Mouse (Mus musculus) midbrain, embryonic 13.5 days (tissue): ENCODE measurements around the gene Sae1. TPM values are rescaled to one million over a fixed set of nuclear protein-coding genes. Genes with fewer than 3 reads are reported as not detected.
A peak's percentile ranks its signal among the peaks of the same experiment; 100 is the strongest.

ENCODE experiments used
- ATAC-seq: fragments of 200-750 bp; cut with Nextera tagmentation; 2 replicates; pipeline ENCODE4 v1.8.0; 2017; ENCODE audit warnings: mild to moderate bottlenecking, moderate TSS enrichment, moderate library complexity
- H3K27ac ChIP-seq: fragments of 300-500 bp; sonication (generic); 2 replicates; pipeline ENCODE4 v1.5.1; 2015; ENCODE audit warnings: inconsistent platforms, mild to moderate bottlenecking, moderate library complexity
- H3K27me3 ChIP-seq: fragments of 300-500 bp; sonication (generic); 2 replicates; pipeline ENCODE4 v1.6.1; 2015; ENCODE audit warnings: mild to moderate bottlenecking, inconsistent platforms
- H3K36me3 ChIP-seq: fragments of 300-500 bp; sonication (generic); 2 replicates; pipeline ENCODE4 v1.6.1; 2015; ENCODE audit warnings: mild to moderate bottlenecking, inconsistent platforms
- H3K4me1 ChIP-seq: fragments of 300-500 bp; sonication (generic); replicated peaks from 2 replicates; pipeline ENCODE4 v1.6.1; 2015; ENCODE audit warnings: inconsistent platforms
- H3K4me2 ChIP-seq: fragments of 300-500 bp; sonication (generic); replicated peaks from 2 replicates; pipeline ENCODE4 v1.6.1; 2015; ENCODE audit warnings: moderate library complexity, mild to moderate bottlenecking, inconsistent platforms
- H3K4me3 ChIP-seq: fragments of 300-500 bp; sonication (generic); replicated peaks from 2 replicates; pipeline ENCODE4 v1.5.1; 2015; ENCODE audit warnings: mild to moderate bottlenecking, inconsistent platforms
- H3K9ac ChIP-seq: fragments of 300-500 bp; sonication (generic); replicated peaks from 2 replicates; pipeline ENCODE4 v1.6.1; 2015; ENCODE audit warnings: mild to moderate bottlenecking, inconsistent platforms
- H3K9me3 ChIP-seq: fragments of 300-500 bp; sonication (generic); 2 replicates; pipeline ENCODE4 v1.6.1; 2016; ENCODE audit warnings: mild to moderate bottlenecking, inconsistent platforms
- WGBS: fragments of 180-500 bp; shearing (Covaris S2); methylation state at CpG from one replicate; pipeline ENCODE4 v1.1.7; 2015; 5-methylcytosine and 5-hydroxymethylcytosine counted together
- polyA plus RNA-seq: library from polyadenylated mRNA; unstranded; fragments of >200 nt; fragmentation: Nextera tagmentation; extraction: Ambion mirVana; gene quantifications from 2 replicates; pipeline ENCODE4 v1.2.1, GENCODE M21; 2015

The Sae1 gene
- 267 and 272 TPM in 2 replicates for polyA plus RNA-seq

- Histone ChIP-seq H3K9ac (peak within 1 kb of the TSS; percentile 95), H3K4me2 (peak within 1 kb of the TSS; percentile 83), H3K9me3 (no peaks in the 10 kb centered on the region), H3K4me1 (peaks cover 30% of the 10 kb centered on the region), H3K4me3 (peak within 1 kb of the TSS; percentile 86), H3K27ac (peak within 1 kb of the TSS; percentile 81), H3K36me3 (0 out of 2 replicates have a peak, but pooled peaks cover 19% of the 10 kb centered on the region), H3K27me3 (no peaks in the 10 kb centered on the region)
- ATAC-seq = peak; percentile 88
- WGBS = 1% methylated on average over 56 of the region's 58 CpGs
Measured at GRCm38 (mm10) chr7:16387160-16388041, at the start of gene Sae1. Gene Sae1 (minus strand): TSS chr7:16387806.

DNA sequence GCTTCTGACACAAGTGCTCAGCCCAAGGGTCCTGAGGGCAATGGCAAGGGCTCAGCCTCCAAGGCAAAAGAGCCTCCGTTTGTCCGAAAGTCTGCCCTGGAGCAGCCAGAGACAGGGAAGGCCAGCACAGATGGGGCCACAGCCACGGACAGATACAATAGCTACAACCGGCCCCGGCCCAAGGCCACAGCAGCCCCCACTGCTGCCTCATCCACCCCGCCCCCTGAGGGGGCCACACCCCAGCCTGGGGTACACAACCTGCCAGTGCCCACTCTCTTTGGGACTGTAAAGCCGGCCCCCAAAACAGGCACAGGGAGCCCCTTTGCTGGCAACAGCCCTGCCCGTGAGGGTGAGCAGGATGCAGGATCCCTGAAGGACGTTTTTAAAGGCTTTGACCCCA, 47.5 kb upstream of the Sae1 start:
- Histone ChIP-seq H3K9me3 (no peaks in the 10 kb centered on the region), H3K9ac (no peak overlapping the region), H3K27me3 (no peaks in the 10 kb centered on the region), H3K27ac (no peak overlapping the region), H3K4me3 (no peak overlapping the region), H3K4me1 (no peaks in the 10 kb centered on the region), H3K4me2 (no peak overlapping the region), H3K36me3 (peaks cover 70% of the 10 kb centered on the region)
- no peak for ATAC-seq
- WGBS = 89% methylated on average over 9 of the region's 9 CpGs

DNA sequence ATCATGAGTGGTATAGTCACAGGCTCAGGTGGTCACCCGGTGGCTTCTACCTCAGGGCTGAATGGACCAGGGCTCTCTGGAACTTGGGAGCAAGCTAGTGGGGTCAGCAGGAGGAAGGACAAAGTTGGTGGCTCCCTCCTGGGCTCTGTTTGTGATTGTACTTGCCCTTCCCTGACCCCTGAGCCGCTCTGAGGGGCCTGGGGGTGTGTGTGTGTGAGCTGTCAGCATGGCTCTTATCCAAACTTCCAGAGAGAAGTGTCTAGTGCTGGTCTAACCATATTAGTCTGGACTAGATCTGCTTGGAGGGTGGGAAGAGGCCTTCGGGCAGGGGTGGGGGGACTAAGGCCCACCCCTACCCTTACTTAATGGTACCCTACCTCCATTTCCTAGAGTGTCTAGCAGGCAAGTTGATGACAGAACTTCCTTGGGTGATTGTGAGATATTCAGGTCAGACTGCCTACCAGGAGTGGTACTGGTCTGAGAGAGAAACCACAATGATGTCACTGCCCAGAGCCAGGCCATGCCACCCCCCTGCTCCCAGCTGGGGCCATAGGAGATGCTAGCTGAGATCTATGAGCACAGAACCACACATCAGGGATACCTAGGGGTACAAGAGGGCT, 45.9 kb upstream of the Sae1 start:
- no peak overlapping the region for H3K27ac ChIP-seq
- no peak overlapping the region for H3K9ac ChIP-seq
- H3K27me3 ChIP-seq = no peaks in the 10 kb centered on the region
- no peaks in the 10 kb centered on the region for H3K9me3 ChIP-seq
- H3K36me3 ChIP-seq = peaks cover 86% of the 10 kb centered on the region
- no peak overlapping the region for H3K4me2 ChIP-seq
- H3K4me3 ChIP-seq = no peak overlapping the region
- no peaks in the 10 kb centered on the region for H3K4me1 ChIP-seq
- no peak for ATAC-seq
- 92% methylated on average over 3 of the region's 3 CpGs for WGBS

- peaks cover 98% of the 10 kb centered on the region for H3K36me3 ChIP-seq
- H3K27me3 ChIP-seq = no peaks in the 10 kb centered on the region
- H3K27ac ChIP-seq = no peak overlapping the region
- peak; percentile 76 for ATAC-seq
- no peak overlapping the region for H3K9ac ChIP-seq
- H3K4me3 ChIP-seq = no peak overlapping the region
- no peaks in the 10 kb centered on the region for H3K9me3 ChIP-seq
- no peaks in the 10 kb centered on the region for H3K4me1 ChIP-seq
- no peak overlapping the region for H3K4me2 ChIP-seq
- WGBS = 54% methylated on average over 4 of the region's 4 CpGs
Measured at GRCm38 (mm10) chr7:16426129-16426729, 38.6 kb upstream of the Sae1 start.

DNA sequence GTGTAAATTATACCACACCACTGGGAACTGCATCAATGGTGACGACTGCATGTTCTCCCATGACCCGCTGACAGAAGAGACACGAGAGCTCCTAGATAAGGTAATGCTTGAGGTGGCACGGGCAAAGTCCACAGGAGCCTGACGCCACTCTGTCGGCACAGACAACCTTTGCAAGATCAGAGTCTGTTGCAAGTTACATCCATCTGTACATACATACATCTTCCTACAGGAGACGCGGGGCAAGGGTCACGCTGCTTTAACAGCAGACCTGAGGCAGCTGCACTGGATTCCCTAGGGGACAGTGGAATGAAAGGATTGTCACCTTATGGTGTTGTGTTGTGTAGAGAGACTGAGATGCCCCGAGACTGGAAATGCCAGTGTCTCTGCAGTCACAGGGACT, 38.1 kb upstream of the Sae1 start:
- Histone ChIP-seq H3K27ac (no peak overlapping the region), H3K4me1 (no peaks in the 10 kb centered on the region), H3K36me3 (peaks cover 98% of the 10 kb centered on the region), H3K9me3 (no peaks in the 10 kb centered on the region), H3K4me3 (no peak overlapping the region), H3K4me2 (no peak overlapping the region), H3K27me3 (no peaks in the 10 kb centered on the region), H3K9ac (no peak overlapping the region)
- 94% methylated on average over 10 of the region's 10 CpGs for WGBS
- peak; percentile 35; the same call in 1 of the 2 replicates for ATAC-seq

DNA sequence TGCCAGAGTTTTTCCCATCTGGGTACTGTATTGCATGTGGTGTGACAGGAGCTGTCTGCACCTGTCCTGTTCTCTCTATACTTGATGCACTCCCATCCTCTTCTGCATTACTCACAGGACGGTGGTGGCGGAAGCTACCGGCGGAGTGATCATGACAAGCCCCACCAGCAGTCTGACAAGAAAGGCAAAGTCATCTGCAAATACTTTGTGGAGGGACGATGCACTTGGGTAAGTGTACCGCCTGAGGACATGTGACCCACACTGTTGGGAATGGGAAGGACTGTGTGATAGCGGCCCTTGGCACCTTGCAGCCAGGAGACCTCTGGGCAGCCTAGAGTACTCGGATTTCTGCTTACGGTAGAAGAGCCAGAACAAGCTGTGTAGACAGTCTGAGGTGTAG, 36.1 kb upstream of the Sae1 start:
- no peaks in the 10 kb centered on the region for H3K4me1 ChIP-seq
- ATAC-seq = no peak
- H3K9me3 ChIP-seq = no peaks in the 10 kb centered on the region
- no peak overlapping the region for H3K4me3 ChIP-seq
- H3K4me2 ChIP-seq = no peak overlapping the region
- 94% methylated on average over 9 of the region's 9 CpGs for WGBS
- no peak overlapping the region for H3K9ac ChIP-seq
- no peak overlapping the region for H3K27ac ChIP-seq
- H3K36me3 ChIP-seq = peaks cover 98% of the 10 kb centered on the region
- no peaks in the 10 kb centered on the region for H3K27me3 ChIP-seq

DNA sequence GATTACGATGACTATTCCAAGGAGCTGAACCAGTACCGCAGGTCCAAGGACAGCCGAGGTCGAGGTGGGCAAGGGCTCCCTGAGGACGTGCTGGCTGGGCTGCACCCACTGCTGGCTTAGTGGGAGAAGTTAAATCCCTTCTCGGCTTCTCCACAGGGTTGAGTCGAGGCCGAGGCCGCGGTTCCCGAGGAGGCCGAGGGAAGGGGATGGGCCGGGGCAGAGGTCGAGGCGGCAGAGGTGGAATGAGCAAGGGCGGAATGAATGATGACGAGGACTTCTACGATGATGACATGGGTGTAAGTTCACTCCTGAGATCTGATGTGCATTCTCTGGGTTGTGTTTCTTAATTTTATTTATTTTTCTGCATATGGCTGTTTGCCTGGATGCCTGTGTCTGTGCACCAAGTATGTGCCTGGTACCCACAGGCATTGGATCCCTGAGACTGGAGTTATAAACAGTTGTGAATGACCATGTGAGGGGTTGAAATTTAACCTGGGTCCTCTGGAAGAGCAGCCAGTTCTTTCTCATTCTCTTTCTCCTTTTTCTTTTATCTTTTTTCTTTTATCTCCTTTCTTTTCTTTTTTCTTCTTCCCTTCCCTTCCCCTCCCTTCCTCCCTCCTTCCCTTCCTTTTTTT, 34.7 kb upstream of the Sae1 start:
- Histone ChIP-seq H3K36me3 (peaks cover 98% of the 10 kb centered on the region), H3K4me3 (no peak overlapping the region), H3K9ac (no peak overlapping the region), H3K27me3 (no peaks in the 10 kb centered on the region), H3K9me3 (no peaks in the 10 kb centered on the region), H3K4me1 (no peaks in the 10 kb centered on the region), H3K4me2 (no peak overlapping the region), H3K27ac (no peak overlapping the region)
- no peak for ATAC-seq
- WGBS = 88% methylated on average over 18 of the region's 18 CpGs

DNA sequence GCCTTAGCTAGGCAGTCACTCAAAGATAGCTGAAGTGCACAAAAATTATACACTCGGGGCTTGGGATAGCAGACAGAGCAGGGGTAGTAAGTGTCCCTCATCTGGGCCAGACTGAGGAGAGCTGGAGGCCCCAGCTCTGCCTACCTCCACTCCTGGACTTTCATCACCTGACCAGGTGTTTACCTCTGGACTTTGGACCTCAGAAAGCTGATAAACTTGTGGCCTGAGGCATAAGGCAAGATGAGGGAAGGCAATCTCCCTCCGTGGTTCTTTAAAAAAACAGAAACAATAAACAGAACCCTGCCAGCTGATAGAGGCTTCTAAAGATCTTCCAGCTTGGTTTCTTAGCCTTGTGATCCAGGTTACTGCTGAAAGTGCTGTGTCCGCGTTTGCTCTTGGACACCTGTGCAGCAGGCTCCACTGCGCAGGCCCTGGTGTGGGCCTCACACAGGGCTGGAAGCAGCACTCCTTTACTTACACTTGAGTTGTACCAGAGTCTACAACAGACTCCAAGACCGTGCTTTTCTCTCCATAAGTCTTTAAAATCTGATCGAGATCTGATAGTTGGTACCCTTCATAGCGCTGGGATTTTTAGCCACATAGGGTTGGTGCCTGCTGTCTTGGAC, 33.0 kb upstream of the Sae1 start:
- no peak for ATAC-seq
- WGBS = 94% methylated on average over 8 of the region's 8 CpGs
- Histone ChIP-seq H3K27ac (no peak overlapping the region), H3K27me3 (no peaks in the 10 kb centered on the region), H3K4me1 (no peaks in the 10 kb centered on the region), H3K36me3 (peaks cover 93% of the 10 kb centered on the region), H3K9ac (no peak overlapping the region), H3K9me3 (no peaks in the 10 kb centered on the region), H3K4me2 (no peak overlapping the region), H3K4me3 (no peak overlapping the region)

DNA sequence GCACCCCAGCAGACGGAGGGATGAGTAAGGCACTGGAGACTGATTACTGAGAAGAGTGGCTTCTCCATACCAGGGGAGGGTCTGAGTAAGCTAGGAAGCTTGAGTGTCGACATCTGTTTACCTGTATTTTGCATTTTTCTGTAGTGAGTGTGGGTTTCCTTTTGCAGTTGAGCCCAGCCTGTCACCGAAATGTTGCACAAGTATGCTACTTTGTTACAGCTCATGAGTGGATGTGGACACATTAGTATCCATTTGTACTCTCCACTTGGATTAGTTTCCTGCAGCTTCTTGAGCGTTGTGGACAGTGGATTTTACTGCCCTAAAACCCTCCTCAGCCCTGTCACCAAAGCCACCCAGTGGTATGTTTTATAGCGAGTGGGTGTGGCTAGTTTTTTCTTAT, 31.1 kb upstream of the Sae1 start:
- Histone ChIP-seq H3K4me2 (no peak overlapping the region), H3K9ac (no peak overlapping the region), H3K27me3 (no peaks in the 10 kb centered on the region), H3K36me3 (peaks cover 74% of the 10 kb centered on the region), H3K4me3 (no peak overlapping the region), H3K4me1 (peaks cover 8% of the 10 kb centered on the region; the same call in 1 of the 2 replicates), H3K27ac (no peak overlapping the region), H3K9me3 (no peaks in the 10 kb centered on the region)
- 92% methylated on average over 5 of the region's 5 CpGs for WGBS
- ATAC-seq = no peak

- ATAC-seq = no peak
- Histone ChIP-seq H3K9me3 (no peaks in the 10 kb centered on the region), H3K4me1 (peaks cover 21% of the 10 kb centered on the region), H3K36me3 (peaks cover 61% of the 10 kb centered on the region), H3K27me3 (no peaks in the 10 kb centered on the region), H3K27ac (no peak overlapping the region), H3K9ac (no peak overlapping the region), H3K4me3 (no peak overlapping the region), H3K4me2 (no peak overlapping the region)
- WGBS = 96% methylated on average over 10 of the region's 10 CpGs
Measured at GRCm38 (mm10) chr7:16417141-16417771, 29.6 kb upstream of the Sae1 start.

DNA sequence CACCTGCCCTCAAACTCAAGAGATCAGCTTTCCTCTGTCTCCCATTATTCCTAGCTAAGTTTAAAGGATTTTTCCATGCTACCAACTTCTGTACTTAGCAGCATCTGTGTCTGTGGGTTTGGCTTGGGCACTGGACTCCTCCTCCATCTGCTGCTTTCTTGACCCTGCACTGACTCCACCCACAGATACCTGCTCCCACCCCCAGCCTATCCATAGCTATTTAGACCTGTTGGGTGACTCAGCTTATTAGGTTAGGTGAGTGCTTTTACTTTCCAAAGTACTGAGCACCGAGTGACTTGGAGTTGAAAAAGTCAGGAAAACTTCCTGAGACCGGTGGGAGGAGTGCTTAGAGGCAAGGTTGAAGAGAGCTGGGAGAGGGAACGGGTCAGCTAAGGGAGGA, 27.8 kb upstream of the Sae1 start:
- Histone ChIP-seq H3K36me3 (peaks cover 49% of the 10 kb centered on the region), H3K27me3 (no peaks in the 10 kb centered on the region), H3K4me3 (no peak overlapping the region), H3K9me3 (no peaks in the 10 kb centered on the region), H3K4me2 (no peak overlapping the region), H3K9ac (no peak overlapping the region), H3K27ac (no peak overlapping the region), H3K4me1 (peaks cover 35% of the 10 kb centered on the region)
- ATAC-seq = no peak
- WGBS = 87% methylated on average over 3 of the region's 3 CpGs
